Mouse (Mus musculus): ENCODE measurements around the gene Gm6096. TPM values are rescaled to one million over a fixed set of nuclear protein-coding genes. Genes with fewer than 3 reads are reported as not detected.

Gene Gm6096
- not detected in 2 replicates for polyA plus RNA-seq (2012)

GRCm38 (mm10) chr7:34250738-34251137 is at the start of gene Gm6096:
TSS of gene Gm6096 (plus strand) at chr7:34251038.

DNA sequence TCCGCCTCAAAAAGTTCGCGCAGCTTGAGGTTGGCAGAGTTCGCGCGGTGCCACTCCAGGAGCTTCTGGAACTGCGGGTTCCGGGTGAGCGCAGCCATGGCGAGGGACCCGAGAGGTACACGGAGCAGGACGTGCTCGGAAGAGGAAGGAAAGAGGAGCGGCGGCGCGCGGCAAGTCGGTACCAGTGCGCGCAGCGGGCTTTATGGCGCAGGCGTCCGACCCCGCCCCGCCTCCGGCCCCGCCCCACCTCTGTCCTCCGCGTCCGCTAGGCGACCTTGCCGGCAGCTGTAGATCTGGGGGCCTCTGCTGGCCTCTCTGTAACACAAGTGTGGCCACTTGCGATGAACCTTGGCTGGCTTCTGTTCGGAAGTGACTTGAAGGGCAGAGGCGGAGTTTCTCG is 20.7 kb upstream of the Gm6096 start, which contains the start of gene Gpi1:
Gpi1 (minus strand) TSS at position 221 of the 400 bp plus-strand sequence.

Other genes with a start within 250 kb of the Gm6096 start
- gene Scgb2b27, start 237.1 kb upstream of the Gm6096 start, polyA plus RNA-seq (2012): not detected in 2 replicates
- not detected in 2 replicates for gene Scgb1b27, start 229.6 kb upstream of the Gm6096 start, polyA plus RNA-seq (2012)
- not detected in 2 replicates for gene Scgb1b30, start 155.6 kb upstream of the Gm6096 start, polyA plus RNA-seq (2012)
- gene Wtip, start 117.8 kb upstream of the Gm6096 start, polyA plus RNA-seq (2012): 0.64 and 0.73 TPM in 2 replicates
- gene Uba2, start 81.4 kb upstream of the Gm6096 start, polyA plus RNA-seq (2012): 19.0 and 23.6 TPM in 2 replicates
- 3.6 and 5.7 TPM in 2 replicates for gene Pdcd2l, start 54.4 kb upstream of the Gm6096 start, polyA plus RNA-seq (2012)
- gene Gpi1, start 20.7 kb upstream of the Gm6096 start, polyA plus RNA-seq (2012): 2,929 and 3,365 TPM in 2 replicates
- 14.7 and 16.1 TPM in 2 replicates for gene 4931406P16Rik, start 62.5 kb downstream of the Gm6096 start, polyA plus RNA-seq (2012)
- 30.2 and 36.5 TPM in 2 replicates for gene Lsm14a, start 142.3 kb downstream of the Gm6096 start, polyA plus RNA-seq (2012)